Mouse (Mus musculus) thymus, adult 2 months (tissue): ENCODE results near the gene Nt5dc3. TPM values are rescaled to one million over a fixed set of nuclear protein-coding genes. Genes with fewer than 3 reads are reported as not detected.

Source experiments
- DNase-seq: peaks from one replicate; pipeline ENCODE4 v3.0.0; 2021
- H3K27ac ChIP-seq: fragments of 200-500 bp; 2 replicates; pipeline ENCODE4 v1.5.1; 2012; ENCODE audit warnings: low read length, control low read depth; ENCODE audit not compliant: control insufficient read depth, insufficient read depth
- H3K27me3 ChIP-seq: fragments of 200-500 bp; 2 replicates; pipeline ENCODE4 v1.6.1; 2012; ENCODE audit warnings: mild to moderate bottlenecking, low read length, moderate library complexity, mixed read lengths; ENCODE audit not compliant: control insufficient read depth, insufficient read depth
- H3K36me3 ChIP-seq: fragments of 200-500 bp; 2 replicates; pipeline ENCODE4 v1.6.1; 2012; ENCODE audit warnings: mild to moderate bottlenecking, low read length, moderate library complexity; ENCODE audit not compliant: control insufficient read depth, insufficient read depth
- H3K4me1 ChIP-seq: fragments of 200-500 bp; replicated peaks from 2 replicates; pipeline ENCODE4 v1.6.1; 2012; ENCODE audit warnings: low read length; ENCODE audit not compliant: control insufficient read depth, insufficient read depth
- H3K4me3 ChIP-seq: fragments of 200-500 bp; 2 replicates; pipeline ENCODE4 v1.5.1; 2012; ENCODE audit warnings: mild to moderate bottlenecking, low read length, control low read depth, moderate library complexity; ENCODE audit not compliant: control insufficient read depth, insufficient read depth
- CTCF ChIP-seq: fragments of 200-500 bp; IDR thresholded peaks from 2 replicates; pipeline ENCODE4 v1.5.1; 2012; ENCODE audit warnings: mild to moderate bottlenecking, control low read depth, low read length, moderate library complexity, borderline replicate concordance; ENCODE audit not compliant: control insufficient read depth, poor library complexity, insufficient read depth; ENCODE audit errors: extremely low read depth
- POLR2A ChIP-seq: fragments of 200-500 bp; IDR thresholded peaks from 2 replicates; pipeline ENCODE4 v1.6.1; 2012; ENCODE audit warnings: mild to moderate bottlenecking, low read length, control low read depth, moderate library complexity; ENCODE audit not compliant: control insufficient read depth, poor library complexity, insufficient read depth; ENCODE audit errors: extremely low read depth
- WGBS: fragments of 180-500 bp; shearing (Covaris S2); methylation state at CpG from one replicate; pipeline ENCODE4 v1.1.7; 2018; 5-methylcytosine and 5-hydroxymethylcytosine counted together
- polyA plus RNA-seq: library from polyadenylated mRNA; depleted of rRNA; stranded (reverse); fragments of >200 nt; gene quantifications from 2 replicates; pipeline ENCODE4 v1.2.3, GENCODE M21; 2012; rRNA removed

The Nt5dc3 gene
- polyA plus RNA-seq, 1 experiment, result 7.5 TPM

DNA sequence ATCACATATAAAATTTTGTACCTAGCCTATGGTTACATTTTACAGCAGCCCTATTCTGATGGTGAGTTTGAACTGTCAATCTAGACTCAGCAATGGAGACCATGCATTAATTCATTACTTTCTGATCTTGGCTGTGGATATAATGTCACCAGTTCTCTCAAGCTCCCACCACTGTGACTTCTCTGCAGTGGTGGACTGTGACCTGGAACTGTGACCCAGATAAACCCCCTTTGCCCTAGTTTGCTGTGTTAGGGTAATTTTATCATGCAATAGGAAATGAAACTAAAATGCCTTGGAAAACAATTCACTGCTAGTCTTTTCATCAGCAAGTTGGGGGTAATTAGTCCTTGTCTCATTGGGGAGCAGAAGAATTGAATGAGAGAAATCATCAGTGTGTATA, 102.6 kb downstream of the Nt5dc3 start:
- DNase-seq, result no peak
- Histone ChIP-seq H3K4me1 (0 out of 2 replicates have a peak, but pooled peaks cover 2% of the 10 kb centered on the region), H3K36me3 (no peaks in the 10 kb centered on the region), H3K4me3 (no peak overlapping the region), H3K27me3 (0 out of 2 replicates have a peak, but pooled peaks cover 3% of the 10 kb centered on the region), H3K27ac (no peak overlapping the region)
- TF ChIP-seq CTCF (no peak), POLR2A (no peak)

DNA sequence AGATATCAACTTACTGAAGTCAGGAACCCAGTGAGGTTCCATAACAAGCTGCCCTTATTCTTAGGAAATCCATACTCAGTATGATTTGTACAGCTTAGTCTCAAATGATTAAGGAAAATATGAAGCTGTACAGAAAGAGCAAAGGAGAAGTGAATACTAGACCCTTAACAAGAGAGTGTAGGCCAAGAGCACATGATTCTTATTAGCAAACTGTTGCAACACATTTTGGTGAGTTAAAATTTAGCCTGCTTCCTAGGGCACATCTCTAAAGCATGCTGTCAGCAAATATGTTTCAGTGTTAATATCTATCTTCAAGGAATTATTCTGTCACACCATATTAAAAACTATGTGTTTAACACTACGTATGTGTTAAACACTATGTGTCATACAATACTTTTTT, 107.6 kb downstream of the Nt5dc3 start:
- Histone ChIP-seq H3K36me3 (no peaks in the 10 kb centered on the region), H3K27ac (no peak overlapping the region), H3K4me3 (no peak overlapping the region), H3K27me3 (0 out of 2 replicates have a peak, but pooled peaks cover 3% of the 10 kb centered on the region), H3K4me1 (no peaks in the 10 kb centered on the region)
- WGBS, result 98% methylated on average over 1 of the region's 1 CpGs
- no peak for TF ChIP-seq CTCF
- TF ChIP-seq POLR2A, result no peak
- no peak for DNase-seq

Other genes with a start within 250 kb of the Nt5dc3 start
- 34.6 and 38.1 TPM in 2 replicates for gene Hsp90b1, start 73.5 kb upstream of the Nt5dc3 start, polyA plus RNA-seq
- 0.93 and 1.0 TPM in 2 replicates for gene Ttc41, start 73.2 kb upstream of the Nt5dc3 start, polyA plus RNA-seq
- not detected in 2 replicates for gene Gm49358, start 15.0 kb upstream of the Nt5dc3 start, polyA plus RNA-seq
- gene Stab2, start 229.0 kb downstream of the Nt5dc3 start, polyA plus RNA-seq, result 7.2 and 8.5 TPM in 2 replicates